Mouse (Mus musculus): ENCODE measurements at regions not wholly inside any gene's neighbourhood (a gene's known extent, or its start where the extent isn't known, plus 50 kb on each side); places are given as distances from the start of the nearest gene placed in this dataset.
"Not testable (repeated sequence)": the region's sequence is repeated elsewhere in the genome, so short reads cannot be mapped to it uniquely, and the experiment has no call there.

DNA sequence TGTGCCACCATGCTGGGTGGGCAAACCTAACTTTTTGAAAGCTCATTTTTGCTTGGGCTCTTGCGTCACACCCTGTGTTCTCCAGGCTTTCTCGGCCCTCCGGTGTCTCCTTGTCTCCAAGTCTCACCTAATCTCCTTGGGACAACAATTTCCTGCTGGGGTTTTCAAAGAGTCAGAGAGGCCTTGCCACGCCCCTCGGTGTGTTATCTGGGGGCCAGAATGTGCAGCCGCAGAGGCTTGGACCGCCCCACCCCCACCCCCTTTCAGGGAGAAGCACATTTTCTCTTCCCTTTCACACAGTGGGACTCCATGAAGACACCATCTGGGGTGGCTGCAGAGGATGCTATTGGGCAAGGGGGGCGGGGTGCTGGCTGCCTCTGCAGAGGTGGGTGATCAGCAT is 76.9 kb upstream of the Med13l start:
- WGBS: 19% methylated on average over 8 of the region's 8 CpGs
- peaks cover 12% of the 10 kb centered on the region for H3K4me1 ChIP-seq (replicated peaks)
- peak overlapping the region; percentile 26; the same call in 1 of the 2 replicates for H3K4me2 ChIP-seq
- no peaks in the 10 kb centered on the region for H3K9me3 ChIP-seq (replicated peaks)
- H3K27me3 ChIP-seq: no peaks in the 10 kb centered on the region
- no peak overlapping the region for H3K4me3 ChIP-seq
- H3K27ac ChIP-seq: no peak overlapping the region
- H3K9ac ChIP-seq: no peak overlapping the region
- no peak; the same call in 1 of the 2 replicates for ATAC-seq (replicated peaks; ENCODE audit: insufficient number of reproducible peaks, insufficient read depth, low FRiP score, low read depth)
- no peaks in the 10 kb centered on the region for H3K36me3 ChIP-seq

DNA sequence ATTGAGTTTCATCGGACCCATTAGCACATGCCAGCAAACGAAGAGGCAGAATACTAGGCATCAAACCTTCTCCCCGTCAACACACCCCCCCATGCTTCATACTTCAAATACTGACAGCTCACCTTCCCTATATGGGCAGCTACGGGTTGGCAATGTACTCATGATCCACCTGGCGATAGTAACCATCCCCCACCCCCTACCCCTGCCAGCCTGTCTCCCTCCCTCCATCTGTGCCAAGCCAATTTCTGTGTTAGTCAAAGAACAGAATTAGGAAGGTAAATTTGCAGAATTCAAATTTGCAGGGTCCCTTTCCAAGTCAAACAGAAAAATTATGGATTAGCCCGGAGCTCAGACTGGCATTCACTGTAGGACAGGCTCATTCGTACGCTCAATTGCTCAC is 75.3 kb upstream of the Med13l start:
- WGBS: 90% methylated on average over 8 of the region's 8 CpGs
- ATAC-seq (replicated peaks; ENCODE audit: insufficient number of reproducible peaks, insufficient read depth, low FRiP score, low read depth): no peak

DNA sequence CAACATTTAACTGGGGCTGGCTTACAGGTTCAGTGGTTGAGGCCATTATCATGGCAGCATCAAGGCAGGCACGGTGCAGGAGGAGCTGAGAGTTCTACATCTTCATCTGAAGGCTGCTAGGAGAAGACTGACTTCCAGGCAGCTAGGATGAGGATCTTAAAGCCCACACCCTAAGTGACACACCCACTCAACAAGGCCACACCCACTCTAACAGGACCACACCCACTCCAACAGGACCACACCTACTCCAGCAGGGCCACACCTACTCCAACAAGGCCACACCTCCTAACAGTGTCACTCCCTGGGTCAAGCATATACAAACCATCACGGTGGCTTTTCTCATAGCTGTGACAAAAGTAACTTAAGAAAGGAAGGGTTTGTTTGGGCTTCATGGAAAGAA is 68.0 kb upstream of the Med13l start:
- not testable (repeated sequence) for H3K27me3 ChIP-seq; H3K36me3 ChIP-seq; H3K9ac ChIP-seq; H3K9me3 ChIP-seq (replicated peaks); H3K27ac ChIP-seq; ATAC-seq (replicated peaks; ENCODE audit: insufficient number of reproducible peaks, insufficient read depth, low FRiP score, low read depth); H3K4me2 ChIP-seq; H3K4me3 ChIP-seq; H3K4me1 ChIP-seq (replicated peaks)
- 80% methylated on average over 2 of the region's 2 CpGs for WGBS

More for the DNA sequence above, 75.3 kb upstream of the Med13l start:
- Histone ChIP-seq H3K9me3 (replicated peaks) (no peaks in the 10 kb centered on the region), H3K27ac (no peak overlapping the region), H3K4me2 (no peak overlapping the region), H3K4me3 (no peak overlapping the region), H3K9ac (no peak overlapping the region), H3K27me3 (no peaks in the 10 kb centered on the region), H3K4me1 (replicated peaks) (peaks cover 14% of the 10 kb centered on the region), H3K36me3 (no peaks in the 10 kb centered on the region)

DNA sequence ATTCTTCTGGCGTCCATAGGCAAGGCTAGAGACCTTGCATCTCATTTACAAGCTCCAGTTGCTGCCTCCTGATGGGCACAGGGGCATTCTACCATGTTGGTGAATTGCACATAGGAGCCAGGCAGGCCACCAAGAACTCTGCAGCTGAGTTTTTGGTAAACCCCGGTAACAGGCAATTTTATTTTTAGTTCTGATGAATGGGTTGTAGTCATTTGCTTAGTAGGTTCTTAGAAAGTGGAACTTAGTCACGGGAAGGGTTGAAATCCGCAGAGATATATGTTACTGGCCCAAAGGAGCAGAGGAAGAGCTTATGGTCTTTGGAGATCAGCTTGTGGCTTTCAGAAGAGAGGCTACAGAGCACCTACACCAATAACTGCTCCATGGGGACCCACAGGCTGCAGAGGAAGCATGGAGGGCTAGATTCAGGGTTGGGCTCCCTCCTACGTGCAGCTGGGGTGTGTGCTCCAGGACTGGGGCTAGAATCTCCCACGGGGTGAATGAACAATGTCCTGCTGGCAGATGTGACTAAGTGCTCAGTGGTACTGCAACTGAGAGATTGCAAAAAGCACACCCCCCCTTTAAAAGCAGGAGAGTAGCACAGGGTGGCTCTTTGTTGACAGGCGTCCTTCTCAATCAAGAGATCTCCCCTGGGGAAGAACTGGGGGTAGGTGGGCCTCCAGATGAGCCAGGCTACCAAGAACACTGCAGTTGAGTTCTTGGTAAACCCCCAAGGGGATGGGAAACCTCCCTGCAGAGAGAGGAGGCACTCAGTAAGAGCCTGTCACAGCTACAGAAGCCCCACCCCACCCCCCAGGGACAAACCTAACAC is 65.6 kb upstream of the Med13l start:
- Histone ChIP-seq H3K27ac (no peak overlapping the region), H3K4me1 (replicated peaks) (0 out of 2 replicates have a peak, but pooled peaks cover 6% of the 10 kb centered on the region), H3K9me3 (replicated peaks) (no peaks in the 10 kb centered on the region), H3K4me2 (no peak overlapping the region), H3K36me3 (no peaks in the 10 kb centered on the region), H3K4me3 (no peak overlapping the region), H3K27me3 (no peaks in the 10 kb centered on the region), H3K9ac (no peak overlapping the region)
- 57% methylated on average over 7 of the region's 7 CpGs for WGBS
- no peak for ATAC-seq (replicated peaks; ENCODE audit: insufficient number of reproducible peaks, insufficient read depth, low FRiP score, low read depth)

DNA sequence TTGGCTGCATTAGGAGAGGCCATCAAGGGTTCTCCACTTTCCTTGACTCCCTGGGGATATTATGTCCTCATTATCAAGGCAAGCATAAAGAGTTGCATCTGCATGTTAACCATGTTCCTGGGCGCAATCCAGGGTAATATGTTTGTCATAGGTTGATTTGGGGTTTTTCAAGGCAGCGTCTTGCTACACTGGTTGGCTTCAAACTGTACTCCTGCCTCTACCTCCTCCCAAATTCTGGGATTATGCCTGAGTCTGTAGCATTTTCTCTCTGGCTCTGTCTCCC is 65.1 kb upstream of the Med13l start:
- Histone ChIP-seq H3K4me2 (no peak overlapping the region), H3K4me3 (no peak overlapping the region), H3K4me1 (replicated peaks) (0 out of 2 replicates have a peak, but pooled peaks cover 6% of the 10 kb centered on the region), H3K36me3 (no peaks in the 10 kb centered on the region), H3K27ac (no peak overlapping the region), H3K9me3 (replicated peaks) (no peaks in the 10 kb centered on the region), H3K27me3 (no peaks in the 10 kb centered on the region), H3K9ac (no peak overlapping the region)
- WGBS: 73% methylated on average over 2 of the region's 2 CpGs
- ATAC-seq (replicated peaks; ENCODE audit: insufficient number of reproducible peaks, insufficient read depth, low FRiP score, low read depth): no peak

DNA sequence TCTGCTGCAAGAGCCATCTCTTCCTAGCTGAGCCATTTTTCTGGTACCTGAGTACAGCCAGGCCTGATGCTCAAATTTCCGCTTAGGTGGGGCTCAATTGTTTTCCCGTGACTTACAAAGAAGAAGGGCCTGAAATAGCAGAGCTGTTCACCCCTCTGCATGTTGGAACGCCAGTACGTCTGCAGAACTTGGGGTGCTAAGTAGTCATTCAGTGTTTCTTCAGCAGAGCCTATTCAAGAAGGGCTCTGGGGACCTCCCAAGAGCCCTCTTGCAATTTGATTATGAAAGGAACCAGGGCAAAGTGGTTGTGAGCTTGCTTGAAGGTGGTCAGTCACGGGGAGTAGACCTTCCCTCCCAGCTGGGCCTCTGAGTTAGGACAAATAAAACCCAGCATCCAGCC is 58.9 kb upstream of the Med13l start:
- Histone ChIP-seq H3K9ac (no peak overlapping the region), H3K4me3 (no peak overlapping the region), H3K4me1 (replicated peaks) (peaks cover 7% of the 10 kb centered on the region; the same call in 1 of the 2 replicates), H3K9me3 (replicated peaks) (no peaks in the 10 kb centered on the region), H3K36me3 (no peaks in the 10 kb centered on the region), H3K4me2 (no peak overlapping the region), H3K27me3 (no peaks in the 10 kb centered on the region), H3K27ac (no peak overlapping the region)
- WGBS: 82% methylated on average over 5 of the region's 5 CpGs
- no peak for ATAC-seq (replicated peaks; ENCODE audit: insufficient number of reproducible peaks, insufficient read depth, low FRiP score, low read depth)

DNA sequence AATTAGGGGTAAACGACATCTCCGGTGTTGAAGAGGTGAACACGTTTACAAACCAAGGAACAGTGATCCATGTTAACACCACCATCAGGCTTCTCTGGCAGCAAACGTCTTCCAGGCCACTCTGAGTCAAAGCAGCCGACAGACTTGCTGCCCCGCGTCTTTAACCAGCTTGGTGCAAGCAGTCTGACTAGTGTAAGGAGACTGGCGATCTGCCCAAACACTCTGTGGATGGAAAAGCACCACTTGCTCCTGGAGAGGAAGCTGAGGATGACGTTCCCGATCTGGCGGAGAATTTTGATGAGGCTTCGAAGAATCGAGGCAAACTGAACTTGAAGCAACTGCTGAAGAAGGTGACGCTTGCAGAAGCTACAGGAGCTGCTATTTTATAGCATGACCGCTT is 57.5 kb upstream of the Med13l start:
- ATAC-seq (replicated peaks; ENCODE audit: insufficient number of reproducible peaks, insufficient read depth, low FRiP score, low read depth): no peak
- Histone ChIP-seq H3K27me3 (no peaks in the 10 kb centered on the region), H3K4me3 (no peak overlapping the region), H3K9me3 (replicated peaks) (no peaks in the 10 kb centered on the region), H3K4me2 (no peak overlapping the region), H3K36me3 (no peaks in the 10 kb centered on the region), H3K27ac (no peak overlapping the region), H3K9ac (no peak overlapping the region), H3K4me1 (replicated peaks) (peaks cover 7% of the 10 kb centered on the region; the same call in 1 of the 2 replicates)
- 49% methylated on average over 15 of the region's 15 CpGs for WGBS

DNA sequence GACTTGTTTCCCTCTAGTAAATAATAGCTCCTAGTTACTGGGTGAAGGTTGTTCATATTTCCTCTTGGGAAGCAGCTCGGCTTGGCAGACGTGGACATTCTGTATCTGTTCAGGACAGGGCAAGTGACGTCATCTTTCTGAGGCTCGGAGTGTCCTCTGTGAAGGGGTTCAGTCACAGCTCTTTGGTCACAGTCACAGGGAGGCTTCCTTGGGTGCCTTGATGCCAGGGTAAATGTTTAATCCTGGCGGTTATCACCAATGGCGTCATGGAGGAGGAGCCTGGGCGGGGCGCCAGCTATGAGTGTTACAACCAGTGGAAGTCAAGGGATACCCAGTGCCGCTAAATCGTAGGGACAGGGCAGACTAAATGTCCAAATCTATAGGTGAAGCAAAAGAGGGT is 56.3 kb upstream of the Med13l start:
- Histone ChIP-seq H3K9ac (no peak overlapping the region), H3K4me3 (no peak overlapping the region), H3K4me2 (no peak overlapping the region), H3K27ac (no peak overlapping the region), H3K27me3 (no peaks in the 10 kb centered on the region), H3K9me3 (replicated peaks) (no peaks in the 10 kb centered on the region), H3K4me1 (replicated peaks) (peaks cover 7% of the 10 kb centered on the region; the same call in 1 of the 2 replicates), H3K36me3 (no peaks in the 10 kb centered on the region)
- ATAC-seq (replicated peaks; ENCODE audit: insufficient number of reproducible peaks, insufficient read depth, low FRiP score, low read depth): 0 out of 2 replicates have a peak, but pooled peaks have one; percentile 22
- 71% methylated on average over 10 of the region's 10 CpGs for WGBS

DNA sequence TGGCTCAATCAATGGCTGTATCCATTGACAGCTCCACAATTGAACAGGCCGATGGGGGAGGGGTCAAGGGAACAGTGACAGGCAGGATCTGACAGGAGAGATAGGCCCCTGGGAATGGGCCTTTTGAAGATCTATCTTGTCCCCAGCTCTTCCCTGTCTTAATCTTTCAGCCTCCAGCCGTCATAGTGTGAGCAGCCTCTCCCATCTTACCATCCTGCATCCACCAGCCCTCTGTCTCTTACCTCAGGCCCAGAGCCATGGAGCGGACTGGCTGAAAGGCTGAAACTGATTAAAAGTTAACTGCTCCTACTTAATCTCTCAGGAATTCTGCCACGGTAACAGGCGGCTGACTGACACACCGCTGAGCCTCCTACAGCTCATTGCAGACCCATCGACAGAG is 55.6 kb upstream of the Med13l start:
- WGBS: 27% methylated on average over 7 of the region's 7 CpGs
- no peaks in the 10 kb centered on the region for H3K27me3 ChIP-seq
- H3K36me3 ChIP-seq: no peaks in the 10 kb centered on the region
- ATAC-seq (replicated peaks; ENCODE audit: insufficient number of reproducible peaks, insufficient read depth, low FRiP score, low read depth): no peak
- no peak overlapping the region for H3K4me2 ChIP-seq
- H3K4me1 ChIP-seq (replicated peaks): peaks cover 7% of the 10 kb centered on the region; the same call in 1 of the 2 replicates
- no peak overlapping the region for H3K9ac ChIP-seq
- H3K9me3 ChIP-seq (replicated peaks): no peaks in the 10 kb centered on the region
- H3K27ac ChIP-seq: no peak overlapping the region
- no peak overlapping the region for H3K4me3 ChIP-seq

DNA sequence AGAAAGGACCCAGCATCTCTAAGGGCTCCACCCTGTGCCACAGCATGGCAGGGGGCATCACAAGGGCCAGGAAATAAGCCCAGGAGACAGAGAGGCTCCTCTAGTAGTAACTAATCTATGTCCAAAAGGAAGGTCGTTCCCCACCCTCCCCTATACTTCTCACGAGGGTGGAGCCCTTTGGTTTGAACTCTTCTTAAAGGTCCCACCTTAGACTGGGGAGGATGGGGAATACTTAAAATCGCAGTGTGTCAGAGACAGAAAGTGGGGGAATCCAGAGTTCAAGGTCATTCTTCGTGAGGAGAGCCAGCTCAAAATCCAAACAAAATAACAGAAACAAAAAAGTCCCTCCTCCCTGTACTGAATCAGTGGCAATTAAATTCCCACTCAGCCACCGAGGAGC is 50.6 kb upstream of the Med13l start:
- no peaks in the 10 kb centered on the region for H3K36me3 ChIP-seq
- no peak overlapping the region for H3K4me2 ChIP-seq
- H3K27ac ChIP-seq: no peak overlapping the region
- H3K9ac ChIP-seq: no peak overlapping the region
- no peak; the same call in 1 of the 2 replicates for ATAC-seq (replicated peaks; ENCODE audit: insufficient number of reproducible peaks, insufficient read depth, low FRiP score, low read depth)
- WGBS: 69% methylated on average over 5 of the region's 5 CpGs
- peaks cover 16% of the 10 kb centered on the region for H3K4me1 ChIP-seq (replicated peaks)
- no peaks in the 10 kb centered on the region for H3K27me3 ChIP-seq
- no peaks in the 10 kb centered on the region for H3K9me3 ChIP-seq (replicated peaks)
- no peak overlapping the region for H3K4me3 ChIP-seq

Measured in heart, embryonic 15.5 days (tissue).